Mouse (Mus musculus) lung, adult 2 months (tissue): ENCODE results near the gene Cflar. TPM values are rescaled to one million over a fixed set of nuclear protein-coding genes. Genes with fewer than 3 reads are reported as not detected.
"Not testable (repeated sequence)": the region's sequence is repeated elsewhere in the genome, so short reads cannot be mapped to it uniquely, and the experiment has no call there.

ENCODE experiments used
- DNase-seq: peaks from one replicate; pipeline ENCODE4 v3.0.0; 2022
- H3K4me1 ChIP-seq: fragments of 200-500 bp; 2 replicates; pipeline ENCODE4 v1.6.1; 2011; ENCODE audit warnings: low read length; ENCODE audit not compliant: control insufficient read depth, insufficient read depth
- H3K4me3 ChIP-seq: fragments of 200-500 bp; replicated peaks from 2 replicates; pipeline ENCODE3; 2011; ENCODE audit warnings: low read depth, mild to moderate bottlenecking, control low read depth, low read length; ENCODE audit errors: extremely low read depth
- CTCF ChIP-seq: fragments of 200-500 bp; IDR thresholded peaks from 2 replicates; pipeline ENCODE4 v1.5.1; 2011; ENCODE audit warnings: mild to moderate bottlenecking, low read length, control low read depth; ENCODE audit not compliant: insufficient read depth
- POLR2A ChIP-seq: fragments of 200-500 bp; IDR thresholded peaks from 2 replicates; pipeline ENCODE4 v1.6.1; 2011; ENCODE audit warnings: low read depth, mild to moderate bottlenecking, control low read depth, low read length, borderline replicate concordance; ENCODE audit errors: extremely low read depth
- WGBS: fragments of 180-500 bp; shearing (Covaris S2); methylation state at CpG from one replicate; pipeline ENCODE4 v1.1.7; 2018; 5-methylcytosine and 5-hydroxymethylcytosine counted together
- polyA plus RNA-seq: library from polyadenylated mRNA; depleted of rRNA; stranded (reverse); fragments of >200 nt; gene quantifications from 2 replicates; pipeline ENCODE4 v1.2.3, GENCODE M21; 2012; rRNA removed

The Cflar gene
- polyA plus RNA-seq, 1 experiment: 63.2 TPM

DNA sequence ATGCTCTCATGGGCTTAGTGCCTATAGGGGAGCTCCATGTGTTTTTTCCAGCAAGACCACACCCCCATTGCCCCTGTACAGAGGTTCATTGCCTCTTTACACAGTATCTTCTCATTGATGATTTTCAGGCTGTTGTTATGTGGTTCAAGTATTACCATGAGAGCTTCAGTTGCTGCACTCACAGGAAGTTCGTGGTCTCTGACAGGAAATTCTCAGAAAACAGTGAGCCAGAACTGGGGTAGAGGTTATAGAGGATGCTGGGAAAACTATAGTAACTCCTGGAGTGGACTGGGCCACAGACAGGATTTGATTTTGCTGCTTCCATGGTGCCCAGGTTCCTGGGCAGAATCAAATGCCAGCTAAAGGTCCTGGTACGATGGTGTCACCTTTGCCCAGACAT is 86.1 kb downstream of the Cflar start:
- 38% methylated on average over 2 of the region's 2 CpGs for WGBS
- TF ChIP-seq CTCF (no peak), POLR2A (no peak)
- no peaks in the 10 kb centered on the region; the same call in 1 of the 2 replicates for H3K4me1 ChIP-seq
- no peak overlapping the region for H3K4me3 ChIP-seq
- no peak for DNase-seq

DNA sequence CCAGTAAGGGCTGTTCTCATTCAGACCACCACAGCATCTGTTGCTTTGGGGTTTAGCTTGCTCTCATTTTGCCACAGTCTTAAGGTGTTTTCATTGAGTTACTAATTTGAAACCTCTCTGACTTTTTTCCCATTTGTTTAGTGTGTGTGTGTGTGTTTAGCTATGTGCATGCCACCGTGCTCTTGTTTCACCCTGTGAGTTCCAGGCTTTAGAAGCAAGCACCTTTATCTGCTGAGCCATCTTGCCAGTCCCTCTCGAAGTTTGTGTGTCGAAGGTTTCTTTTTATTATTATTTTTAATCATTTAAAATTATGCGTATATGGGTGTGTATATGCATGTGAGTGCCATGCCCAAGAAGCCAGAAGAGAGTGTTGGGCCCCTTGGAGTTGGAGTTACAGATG is 87.6 kb downstream of the Cflar start:
- Histone ChIP-seq H3K4me1 (no peaks in the 10 kb centered on the region; the same call in 1 of the 2 replicates), H3K4me3 (no peak overlapping the region)
- DNase-seq: no peak
- WGBS: 95% methylated on average over 4 of the region's 4 CpGs
- TF ChIP-seq CTCF: no peak
- no peak for TF ChIP-seq POLR2A

DNA sequence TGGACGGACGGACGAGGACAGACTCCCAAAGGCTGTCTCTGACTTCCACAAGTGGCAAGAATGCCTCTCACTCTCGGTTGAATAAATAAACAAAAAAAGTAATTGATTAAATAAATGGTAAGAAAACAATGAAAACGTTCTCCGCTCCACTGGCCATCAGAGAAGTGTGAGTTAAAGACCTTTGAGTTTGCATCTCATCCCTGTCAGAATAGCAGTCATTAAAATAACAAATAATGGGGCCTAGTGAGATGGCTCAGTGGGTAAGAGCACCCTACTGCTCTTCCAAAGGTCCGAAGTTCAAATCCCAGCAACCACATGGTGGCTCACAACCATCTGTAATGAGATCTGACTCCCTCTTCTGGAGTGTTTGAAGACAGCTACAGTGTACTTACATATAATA is 89.3 kb downstream of the Cflar start:
- 64% methylated on average over 7 of the region's 7 CpGs for WGBS
- H3K4me3 ChIP-seq, DNase-seq, H3K4me1 ChIP-seq: not testable (repeated sequence)

DNA sequence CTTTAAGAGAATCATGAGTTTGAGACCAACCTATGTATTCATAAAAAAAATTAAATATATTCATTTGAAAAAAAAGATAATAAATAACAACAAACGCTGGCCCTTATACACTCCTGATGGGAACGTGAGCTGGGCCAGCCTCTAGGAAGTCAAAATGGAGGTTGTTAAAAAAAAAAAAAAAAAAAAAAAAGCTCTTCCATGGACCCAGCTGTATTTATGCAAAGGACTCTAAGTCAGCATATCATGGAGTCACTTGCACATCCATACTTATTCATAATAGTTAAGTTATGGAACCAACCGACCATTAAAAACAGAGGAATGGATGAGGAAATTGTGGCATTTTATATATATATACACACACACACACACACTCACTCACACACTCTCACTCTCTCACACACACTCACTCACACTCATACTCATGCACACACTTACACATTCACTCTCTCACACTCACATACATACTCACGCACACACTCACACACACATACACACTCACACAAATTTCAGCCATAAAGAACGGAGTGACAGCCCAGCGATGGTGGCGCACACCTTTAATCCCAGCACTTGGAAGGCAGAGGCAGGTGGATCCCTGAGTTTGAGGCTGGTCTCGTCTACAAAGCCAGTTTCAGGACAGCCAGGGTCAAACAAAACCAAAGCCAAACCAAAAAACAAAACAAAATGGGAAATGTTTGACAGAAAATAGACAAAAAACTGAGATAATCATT is 90.4 kb downstream of the Cflar start:
- DNase-seq: no peak
- Histone ChIP-seq H3K4me1 (peaks cover 3% of the 10 kb centered on the region), H3K4me3 (peak overlapping the region; percentile 55)
- 75% methylated on average over 8 of the region's 8 CpGs for WGBS
- TF ChIP-seq CTCF: no peak
- no peak for TF ChIP-seq POLR2A

DNA sequence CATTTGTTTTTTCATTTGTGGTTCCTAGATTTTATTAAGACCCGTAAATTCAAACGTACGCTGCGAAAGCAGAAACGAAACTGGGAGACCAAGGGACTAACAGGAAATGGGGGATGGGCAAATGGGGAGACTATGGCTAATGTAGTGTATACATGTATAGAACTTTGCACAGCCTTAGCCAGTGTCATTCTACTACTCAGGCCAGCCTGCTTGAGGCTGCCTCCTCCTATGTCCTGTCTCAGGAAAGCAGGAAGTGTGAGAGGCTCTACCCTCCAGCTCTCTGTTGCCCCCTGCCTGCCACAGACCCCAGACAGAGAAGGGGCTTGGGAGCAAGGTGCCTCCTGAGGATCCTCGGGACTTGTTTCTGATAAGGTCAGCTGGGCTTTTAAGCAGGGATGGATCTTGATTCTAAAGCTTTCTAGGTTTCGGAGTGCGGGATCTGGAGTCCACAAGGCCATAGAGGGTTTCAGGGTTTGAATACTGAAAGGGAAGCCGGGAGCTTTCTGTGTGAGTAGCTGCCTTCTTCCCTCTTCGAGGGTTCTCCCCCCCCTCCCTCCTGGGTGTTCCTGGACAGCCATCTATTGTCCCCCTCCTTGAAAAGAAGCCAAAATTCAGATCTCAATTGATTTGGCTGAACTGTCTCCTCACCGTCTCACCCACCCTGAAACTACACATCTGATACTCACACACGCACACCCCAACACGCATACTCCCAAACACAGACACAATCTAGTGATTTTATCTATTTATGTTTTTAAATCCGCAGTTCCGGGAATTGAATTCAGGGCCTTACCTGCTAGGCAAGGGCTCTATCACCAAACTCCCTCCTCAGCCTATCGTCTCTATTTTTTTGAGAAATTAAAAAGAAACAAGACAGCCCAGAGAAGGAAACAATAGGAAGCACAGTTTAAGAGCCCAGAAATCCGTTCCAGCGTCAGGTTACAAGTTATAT is 91.3 kb downstream of the Cflar start:
- peak overlapping the region; percentile 55 for H3K4me3 ChIP-seq
- H3K4me1 ChIP-seq: peaks cover 3% of the 10 kb centered on the region
- 41% methylated on average over 18 of the region's 18 CpGs for WGBS
- peak; percentile 57 for DNase-seq
- TF ChIP-seq POLR2A: peak; percentile 45; the same call in 1 of the 2 replicates
- TF ChIP-seq CTCF: peak; percentile 60

DNA sequence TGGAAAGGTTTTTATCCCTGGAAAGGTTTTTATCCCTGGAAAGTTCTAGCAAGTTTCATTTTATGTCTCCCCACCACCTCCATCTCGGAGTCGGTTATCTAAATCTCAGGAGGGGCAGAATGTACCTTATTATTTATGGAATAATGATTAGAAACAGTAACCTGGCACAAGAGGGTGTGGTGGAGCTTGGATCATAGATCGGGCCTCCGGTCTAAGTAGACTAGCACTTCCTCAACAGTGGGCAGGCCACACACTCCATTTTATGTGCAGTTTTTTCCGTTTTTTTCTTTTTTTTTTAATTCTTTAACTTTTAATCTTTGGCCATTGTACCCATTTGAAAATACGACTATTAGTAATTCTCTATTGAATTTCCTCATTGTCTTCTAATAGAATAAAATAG is 92.2 kb downstream of the Cflar start:
- DNase-seq: no peak
- no peak overlapping the region for H3K4me3 ChIP-seq
- no peak for TF ChIP-seq POLR2A
- TF ChIP-seq CTCF: no peak
- WGBS: 57% methylated on average over 6 of the region's 6 CpGs
- H3K4me1 ChIP-seq: peaks cover 3% of the 10 kb centered on the region

DNA sequence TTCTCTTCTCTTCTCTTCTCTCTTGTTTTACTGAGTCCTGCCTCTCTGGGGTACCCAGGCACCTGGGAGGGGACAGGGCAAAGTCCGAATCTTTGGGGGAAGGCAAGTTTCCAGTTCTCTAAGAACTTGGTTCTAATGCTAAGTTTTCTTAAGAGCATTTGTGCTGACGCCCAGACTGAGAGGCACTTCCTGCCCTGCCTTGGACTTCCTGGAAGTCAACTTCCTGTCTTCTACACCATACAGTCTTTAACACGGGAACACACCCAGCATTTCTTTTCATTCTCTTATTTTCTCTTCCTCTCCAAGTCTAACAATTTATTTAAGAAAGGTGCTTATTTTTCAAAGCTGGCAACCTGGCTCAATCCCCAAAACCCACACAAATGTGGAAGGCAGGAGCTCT is 95.3 kb downstream of the Cflar start:
- H3K4me3 ChIP-seq: no peak overlapping the region
- DNase-seq: no peak
- WGBS: 43% methylated on average over 3 of the region's 3 CpGs

More for the DNA sequence above, 95.3 kb downstream of the Cflar start:
- TF ChIP-seq CTCF (no peak), POLR2A (no peak)
- peaks cover 3% of the 10 kb centered on the region for H3K4me1 ChIP-seq

Other genes starting within 250 kb of the Cflar start
- gene Orc2, start 206.4 kb upstream of the Cflar start, polyA plus RNA-seq: 9.4 and 9.8 TPM in 2 replicates
- 1.7 and 2.8 TPM in 2 replicates for gene Fam126b, start 125.2 kb upstream of the Cflar start, polyA plus RNA-seq
- gene Ndufb3, start 125.1 kb upstream of the Cflar start, polyA plus RNA-seq: 23.1 and 53.7 TPM in 2 replicates
- gene Als2cr12, start 15.5 kb upstream of the Cflar start, polyA plus RNA-seq: 0.11 and 0.14 TPM in 2 replicates
- gene Casp8, start 83.9 kb downstream of the Cflar start, polyA plus RNA-seq: 5.1 and 8.9 TPM in 2 replicates